Mouse (Mus musculus): Measurements from ENCODE around the gene Slc38a8.

- TF ChIP-seq ETS1 (IDR thresholded peaks at IDR 0.05; ENCODE audit: low read depth, low read length), result no peak
- TF ChIP-seq POLR2AphosphoS5 (IDR thresholded peaks at IDR 0.05; ENCODE audit: borderline replicate concordance, low read depth, low read length), result no peak
- no peak for TF ChIP-seq CHD2 (IDR thresholded peaks at IDR 0.05; ENCODE audit: low read length)
- no peak for TF ChIP-seq MAX (IDR thresholded peaks at IDR 0.05; ENCODE audit: low read length)
- no peak for TF ChIP-seq USF1 (IDR thresholded peaks at IDR 0.05; ENCODE audit: low read depth, low read length)
- TF ChIP-seq EP300 (IDR thresholded peaks at IDR 0.05; ENCODE audit: low read depth in 1 of 2, low read length in 2 of 2), result no peak
Observed at GRCm38 (mm10) chr8:119506106-119506505, 4.6 kb upstream of the Slc38a8 start.
